ENCODE assay signal across 8 mouse cellular contexts in the genomic region with DNA sequence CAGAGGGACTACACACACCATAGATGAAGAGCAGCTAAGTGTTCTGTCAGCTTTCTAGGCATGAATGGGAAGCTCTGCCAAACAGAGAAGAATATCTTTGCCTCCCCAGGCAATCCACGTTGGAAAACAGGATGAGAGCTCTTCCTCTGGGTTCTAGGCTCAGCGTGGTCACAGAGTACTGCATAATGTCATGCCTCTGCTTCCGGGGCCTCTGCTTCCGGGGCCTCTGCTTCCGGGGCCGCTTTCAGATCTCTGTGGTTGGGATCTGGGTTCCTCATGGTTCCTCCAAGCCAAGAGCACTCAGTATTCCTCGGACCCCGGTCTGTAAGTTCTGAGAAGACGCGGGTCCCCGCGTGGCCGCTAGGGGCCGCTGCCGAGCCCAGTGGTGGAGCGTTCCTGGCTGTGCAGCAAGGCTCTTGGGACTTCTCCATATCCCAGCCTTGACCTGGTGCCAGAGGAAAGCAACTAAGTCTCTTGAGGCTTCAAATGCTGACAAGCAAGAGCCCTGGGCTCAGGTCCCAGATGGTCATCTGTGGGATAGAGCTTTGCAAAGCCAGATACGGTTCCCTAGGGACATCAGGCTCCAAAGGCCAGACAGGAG. TPM values are rescaled to one million over a fixed set of nuclear protein-coding genes. Genes with fewer than 3 reads are reported as not detected.
A peak's percentile ranks its signal among the peaks of the same experiment; 100 is the strongest.
DNase-seq lines count a peak whose midpoint lies in the region; ATAC-seq and TF ChIP-seq lines count a peak whose summit lies in the region.

No protein-coding gene starts in this region.

- H3K4me3 ChIP-seq in ES-E14 (ENCODE audit: insufficient read depth in 1 of 2, low read depth in 1 of 2, low read length in 2 of 2, poor library complexity in 1 of 2, severe bottlenecking in 1 of 2), result no peak overlapping the region
- H3K4me3 ChIP-seq in forebrain, embryonic 13.5 days, result no peak overlapping the region

- H3K36me3 ChIP-seq in ES-E14 (ENCODE audit: control insufficient read depth, insufficient read depth, low read length, poor library complexity, severe bottlenecking), result no peaks in the 10 kb centered on the region
- H3K36me3 ChIP-seq in forebrain, embryonic 13.5 days (ENCODE audit: poor library complexity, severe bottlenecking), result no peaks in the 10 kb centered on the region

- H3K4me2 ChIP-seq in forebrain, embryonic 13.5 days, result no peak overlapping the region

- peak; percentile 64 for ATAC-seq in forebrain, embryonic 13.5 days
- ATAC-seq in hematopoietic stem cell, adult 5-6 weeks (replicated peaks in 1 of 2; ENCODE audit: insufficient read depth in 1 of 2, low FRiP score in 2 of 2, low TSS enrichment in 1 of 2, low read depth in 1 of 2, poor library complexity in 2 of 2, severe bottlenecking in 2 of 2), result peak; percentile 44 to 71; a peak in 2 of 4 replicates

- in situ Hi-C loops in ES-E14 (cut with MboI; ENCODE audit: low sequenced_read_pairs in 2 of 2, unreplicated experiment in 2 of 2), result no loop called here

- no peak overlapping the region for H3K9ac ChIP-seq in ES-E14 (ENCODE audit: insufficient read depth, low read depth, low read length, poor library complexity, severe bottlenecking)
- H3K9ac ChIP-seq in forebrain, embryonic 13.5 days, result no peak overlapping the region

- H3K27ac ChIP-seq in ES-E14 (ENCODE audit: insufficient read depth, low read depth, low read length, poor library complexity, severe bottlenecking), result no peak overlapping the region
- no peak overlapping the region for H3K27ac ChIP-seq in forebrain, embryonic 13.5 days

- WGBS in forebrain, embryonic 13.5 days, result 21% methylated on average over 17 of the region's 17 CpGs

- 0 out of 4 replicates have a peak, but pooled peaks cover 0 to 2% of the 10 kb centered on the region in 2 experiments for H3K4me1 ChIP-seq in ES-E14 (ENCODE audit: control insufficient read depth in 2 of 2, insufficient read depth in 2 of 2, low read length in 2 of 2, poor library complexity in 1 of 2)
- peaks cover 12% of the 10 kb centered on the region; the same call in 1 of the 2 replicates for H3K4me1 ChIP-seq in forebrain, embryonic 13.5 days

- no peaks in the 10 kb centered on the region for H3K9me3 ChIP-seq in ES-E14 (ENCODE audit: control insufficient read depth, insufficient read depth, low read depth, low read length)
- H3K9me3 ChIP-seq in forebrain, embryonic 13.5 days (replicated peaks), result no peaks in the 10 kb centered on the region

- no peaks in the 10 kb centered on the region for H3K27me3 ChIP-seq in forebrain, embryonic 13.5 days

- peak; percentile 48 for DNase-seq in ES-E14 (ENCODE audit: low read depth, low spot score)
- DNase-seq in c-Kit-positive CD71-positive TER-119-negative erythroid progenitor cells, embryonic 14.5 days (ENCODE audit: low read depth), result peak; percentile 6
- peak; percentile 58 to 76 for DNase-seq in layer of hippocampus, adult 8-10 months (ENCODE audit: low spot score in 2 of 2)
- peak; percentile 88 for DNase-seq in lung, postnatal 14 days
- peak; percentile 6 for DNase-seq in retina, adult 2 months (ENCODE audit: low read depth, low spot score)
- peak; percentile 69 for DNase-seq in thymus, postnatal 25 days

TF ChIP-seq in ES-E14, 5 proteins besides CTCF, POLR2A, EP300 and RAD21:
- TF ChIP-seq ZNF384 (IDR thresholded peaks at IDR 0.05; ENCODE audit: low read depth, low read length) (no peak), CHD2 (IDR thresholded peaks at IDR 0.05; ENCODE audit: low read depth, low read length) (no peak), MAFK (IDR thresholded peaks at IDR 0.05; ENCODE audit: insufficient read depth, low read depth, low read length) (no peak), ZC3H11A (IDR thresholded peaks at IDR 0.05; ENCODE audit: borderline replicate concordance, low read depth, low read length) (no peak), HCFC1 (IDR thresholded peaks at IDR 0.05; ENCODE audit: borderline replicate concordance, insufficient read depth, low read length) (no peak)

RNA-seq across cellular contexts. Expression of a gene that starts 26.8 kb away (rescaled TPM):
- total RNA-seq in ES-E14 (2012; rRNA removed), result 0.31 and 0.58 TPM in 2 replicates
- polyA plus RNA-seq in forebrain, embryonic 13.5 days (2015; fragmentation: Nextera tagmentation; extraction: Ambion mirVana), result 2.3 and 2.4 TPM in 2 replicates
- not detected in 2 replicates for total RNA-seq in hematopoietic stem cell, adult 5-6 weeks (2017)
- total RNA-seq in layer of hippocampus, adult 8-10 months (2022), result 10 to 100 TPM in 1 of 4 experiments, 1 to 10 TPM in 3; 5.5 to 13.3 (median 5.7) TPM

Comparison
In these comparisons a context has a peak if more than half of its experiments do, and no peak if none do; other contexts are left out.
1. DNase-seq: peak in every context shown above with its lines; median percentile 88 in lung, postnatal 14 days; 69 in thymus, postnatal 25 days; 67 in layer of hippocampus, adult 8-10 months; 48 in ES-E14; 6 in c-Kit-positive CD71-positive TER-119-negative erythroid progenitor cells, embryonic 14.5 days; 6 in retina, adult 2 months.